Mouse (Mus musculus): ENCODE data around the gene Rbl1. TPM values are rescaled to one million over a fixed set of nuclear protein-coding genes. Genes with fewer than 3 reads are reported as not detected.
"Not testable (repeated sequence)": the region's sequence is repeated elsewhere in the genome, so short reads cannot be mapped to it uniquely, and the experiment has no call there.

The Rbl1 gene
- 1 to 10 TPM; 1.4 to 2.3 TPM for total RNA-seq (2021)
- long read RNA-seq, experiment 1, partial matches to known transcripts, result 2 of 2 reads
- long read RNA-seq, experiment 1, other reads (novel, unspliced or antisense), result 0 of 2 reads
- long read RNA-seq, experiment 2, full-length matches to known transcripts, result 2 of 4 reads
- long read RNA-seq, experiment 2, partial matches to known transcripts, result 2 of 4 reads
- long read RNA-seq, experiment 2, other reads (novel, unspliced or antisense), result 0 of 4 reads

GRCm38 (mm10) chr2:157204366-157205218 is at the start of gene Rbl1:
Rbl1 (minus strand) TSS chr2:157204534.
- peak; percentile 86 for DNase-seq

GRCm38 (mm10) chr2:157248111-157248510 is 43.8 kb upstream of the Rbl1 start:
- DNase-seq, result no peak

- DNase-seq, result no peak
Measured at GRCm38 (mm10) chr2:157245603-157246002, 41.3 kb upstream of the Rbl1 start.

GRCm38 (mm10) chr2:157245001-157245400 is 40.7 kb upstream of the Rbl1 start:
- DNase-seq, result no peak

- no peak for DNase-seq
Measured at GRCm38 (mm10) chr2:157235946-157236345, 31.6 kb upstream of the Rbl1 start.

GRCm38 (mm10) chr2:157221916-157222315 is 17.6 kb upstream of the Rbl1 start:
- DNase-seq, result not testable (repeated sequence)

- no peak for DNase-seq
Measured at GRCm38 (mm10) chr2:157220108-157220507, 15.8 kb upstream of the Rbl1 start.

GRCm38 (mm10) chr2:157211731-157212130 is 7.4 kb upstream of the Rbl1 start:
- no peak for DNase-seq

GRCm38 (mm10) chr2:157203459-157204365 is 622 bp downstream of the Rbl1 start:
- DNase-seq, result no peak

GRCm38 (mm10) chr2:157203026-157203425 is 1.3 kb downstream of the Rbl1 start:
- DNase-seq, result no peak

- no peak for DNase-seq
Measured at GRCm38 (mm10) chr2:157202361-157202760, 2.0 kb downstream of the Rbl1 start.

GRCm38 (mm10) chr2:157201081-157201830 is 3.1 kb downstream of the Rbl1 start:
- peak; percentile 28 for DNase-seq

- DNase-seq, result not testable (repeated sequence)
Measured at GRCm38 (mm10) chr2:157198405-157198804, 5.9 kb downstream of the Rbl1 start.

GRCm38 (mm10) chr2:157190651-157191050 is 13.7 kb downstream of the Rbl1 start:
- DNase-seq, result no peak

GRCm38 (mm10) chr2:157187223-157187622 is 17.1 kb downstream of the Rbl1 start:
- no peak for DNase-seq

GRCm38 (mm10) chr2:157186504-157186903 is 17.8 kb downstream of the Rbl1 start:
- DNase-seq, result no peak

GRCm38 (mm10) chr2:157185022-157185660 is 19.2 kb downstream of the Rbl1 start:
- DNase-seq, result no peak

GRCm38 (mm10) chr2:157178167-157178566 is 26.2 kb downstream of the Rbl1 start:
- DNase-seq, result no peak

GRCm38 (mm10) chr2:157176248-157176647 is 28.1 kb downstream of the Rbl1 start:
- no peak for DNase-seq

- DNase-seq, result no peak
Measured at GRCm38 (mm10) chr2:157174416-157174815, 29.9 kb downstream of the Rbl1 start.

GRCm38 (mm10) chr2:157173555-157173954 is 30.8 kb downstream of the Rbl1 start:
- no peak for DNase-seq
